Mouse (Mus musculus) kidney, postnatal 36 days (tissue): ENCODE results near the gene Ubl4a.
"Not testable (repeated sequence)": the region's sequence is repeated elsewhere in the genome, so short reads cannot be mapped to it uniquely, and the experiment has no call there.

ENCODE experiments used
- DNase-seq, 2 experiments: peaks; one replicate each; pipeline ENCODE4 v3.0.0; 2021 to 2022; ENCODE audit warnings: mixed read lengths in 2 of 2

Ubl4a gene

GRCm38 (mm10) chrX:74372888-74373549 lies at the start of gene Ubl4a, which contains the start of gene Slc10a3:
TSS of gene Ubl4a (minus strand) at chrX:74373218.
TSS of gene Slc10a3 (minus strand) at chrX:74373349.
- peak; percentile 93 to 94 for DNase-seq

GRCm38 (mm10) chrX:74413377-74413776 lies 40.4 kb upstream of the Ubl4a start:
- peak; percentile 63 to 73 for DNase-seq

- DNase-seq: no peak
Observed at GRCm38 (mm10) chrX:74408340-74408739, 35.3 kb upstream of the Ubl4a start.

- no peak for DNase-seq
Observed at GRCm38 (mm10) chrX:74400136-74400535, 27.1 kb upstream of the Ubl4a start.

- peak; percentile 85 to 90 for DNase-seq
Observed at GRCm38 (mm10) chrX:74392535-74393443, 19.8 kb upstream of the Ubl4a start, which contains the start of the genes Fam3a and Ikbkg. TSS of gene Fam3a (minus strand) at chrX:74393272. TSS of gene Ikbkg (plus strand) at chrX:74393290.

- no peak for DNase-seq
Observed at GRCm38 (mm10) chrX:74388153-74388552, 15.1 kb upstream of the Ubl4a start.

GRCm38 (mm10) chrX:74384451-74384850 lies 11.4 kb upstream of the Ubl4a start:
- DNase-seq: no peak

- peak; percentile 83 to 88 for DNase-seq
Observed at GRCm38 (mm10) chrX:74368209-74368909, 4.7 kb downstream of the Ubl4a start.

GRCm38 (mm10) chrX:74367512-74367911 lies 5.5 kb downstream of the Ubl4a start:
- DNase-seq: no peak

- DNase-seq: peak; percentile 30 to 44
Observed at GRCm38 (mm10) chrX:74359171-74359570, 13.8 kb downstream of the Ubl4a start.

- not testable (repeated sequence) for DNase-seq
Observed at GRCm38 (mm10) chrX:74357069-74357468, 15.9 kb downstream of the Ubl4a start.

GRCm38 (mm10) chrX:74353467-74353770 lies 19.6 kb downstream of the Ubl4a start, which contains the start of gene Lage3:
TSS of gene Lage3 (minus strand) at chrX:74353618.
- DNase-seq: peak; percentile 84 to 90

- DNase-seq: no peak
Observed at GRCm38 (mm10) chrX:74352645-74353466, 20.2 kb downstream of the Ubl4a start.

- DNase-seq: no peak
Observed at GRCm38 (mm10) chrX:74330166-74330930, 42.7 kb downstream of the Ubl4a start.

- no peak for DNase-seq
Observed at GRCm38 (mm10) chrX:74329215-74329671, 43.8 kb downstream of the Ubl4a start.

- peak; percentile 67 to 78 for DNase-seq
Observed at GRCm38 (mm10) chrX:74328725-74329161, 44.3 kb downstream of the Ubl4a start, which contains the start of gene Plxna3. TSS of gene Plxna3 (plus strand) at chrX:74329066.
